Mouse (Mus musculus) retina, adult 2 months (tissue): Measurements from ENCODE around the gene Mtcl1.

Experiments
- DNase-seq: peaks from one replicate; pipeline ENCODE4 v3.0.0-alpha.2; 2012; ENCODE audit warnings: low read depth, low spot score

The Mtcl1 gene

DNA sequence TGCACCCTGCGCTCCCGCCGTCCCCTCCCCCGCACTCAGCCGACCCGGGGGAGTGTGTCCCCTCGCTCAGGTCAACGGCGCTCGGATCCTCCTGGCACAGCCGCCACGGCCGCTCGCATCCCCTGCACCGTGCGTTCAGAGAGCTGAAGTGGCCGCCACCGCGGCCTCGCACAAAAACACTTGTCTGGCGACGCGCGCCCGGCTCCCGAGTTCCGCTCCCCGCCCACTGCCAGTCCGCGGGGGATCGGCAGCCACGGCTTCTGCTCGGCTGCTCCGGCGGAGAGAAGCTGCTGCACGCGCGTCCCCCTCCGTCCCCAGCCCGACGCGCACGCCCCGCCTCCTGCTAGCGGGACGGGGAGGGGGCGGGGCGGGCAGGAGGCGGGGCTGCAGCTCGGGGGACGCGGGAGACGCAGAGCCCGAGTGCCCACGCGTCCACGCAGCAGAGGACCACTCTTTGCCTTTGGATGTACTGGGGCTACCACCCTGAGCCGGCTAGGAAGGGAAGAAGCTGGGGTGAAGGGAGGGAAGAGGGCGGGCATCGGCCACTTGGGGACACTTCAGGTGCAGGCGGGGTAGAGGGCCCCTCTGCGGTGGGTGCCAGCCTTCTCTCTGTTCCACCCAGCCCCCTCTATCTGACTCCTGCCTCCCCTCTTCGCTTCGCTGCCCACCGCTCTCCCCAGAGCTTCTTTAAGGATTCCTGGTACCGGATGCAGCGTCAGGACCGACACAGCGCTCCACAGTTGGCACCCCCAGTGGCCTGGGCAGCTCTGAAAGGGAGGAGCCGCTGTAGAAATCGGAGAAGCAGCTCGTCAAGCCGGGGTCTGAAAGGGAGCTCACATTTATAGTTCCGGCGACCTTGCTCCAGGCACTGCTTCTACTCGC is at the start of gene Mtcl1:
Mtcl1 (minus strand) TSS at position 291 of the 882 bp plus-strand sequence.
- DNase-seq = peak; percentile 77

DNA sequence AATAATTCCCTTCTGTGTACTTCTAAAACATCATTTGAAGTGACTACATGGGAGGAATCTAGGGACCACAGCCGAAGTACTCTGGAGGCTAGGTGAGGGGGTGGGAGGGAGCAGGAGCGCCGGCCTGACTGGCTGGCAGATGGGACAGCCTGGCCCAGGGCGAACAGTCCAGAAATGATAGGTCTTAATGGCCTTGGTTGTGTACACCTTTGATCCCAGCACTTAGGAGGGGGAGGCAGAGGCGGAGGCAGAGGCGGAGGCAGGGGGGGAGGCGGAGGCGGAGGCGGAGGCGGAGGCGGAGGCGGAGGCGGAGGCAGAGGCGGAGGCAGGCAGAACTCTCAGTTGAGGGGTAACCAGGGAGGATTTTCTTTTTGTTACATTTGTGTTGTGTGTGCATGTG is 49.0 kb upstream of the Mtcl1 start:
- DNase-seq = no peak

DNA sequence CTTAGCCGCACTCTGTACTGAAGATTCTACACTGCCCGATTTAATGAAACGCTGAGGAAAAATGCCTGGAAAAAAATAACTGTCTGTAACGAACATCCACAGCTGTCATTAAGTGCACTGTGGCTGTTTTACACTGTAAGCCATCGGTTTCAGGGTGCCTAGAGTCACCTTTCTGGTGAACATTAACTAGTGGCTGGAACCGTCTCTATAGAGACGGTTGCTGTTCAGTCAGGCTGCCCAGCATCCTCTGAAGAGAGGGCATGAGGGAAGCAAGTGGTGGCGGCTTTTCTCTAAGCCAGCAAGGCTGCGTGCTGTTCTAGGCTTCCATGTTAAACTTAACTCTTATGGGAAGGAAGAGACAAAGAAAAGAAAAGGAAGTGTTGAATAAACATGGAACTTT is 47.0 kb upstream of the Mtcl1 start:
- no peak for DNase-seq

DNA sequence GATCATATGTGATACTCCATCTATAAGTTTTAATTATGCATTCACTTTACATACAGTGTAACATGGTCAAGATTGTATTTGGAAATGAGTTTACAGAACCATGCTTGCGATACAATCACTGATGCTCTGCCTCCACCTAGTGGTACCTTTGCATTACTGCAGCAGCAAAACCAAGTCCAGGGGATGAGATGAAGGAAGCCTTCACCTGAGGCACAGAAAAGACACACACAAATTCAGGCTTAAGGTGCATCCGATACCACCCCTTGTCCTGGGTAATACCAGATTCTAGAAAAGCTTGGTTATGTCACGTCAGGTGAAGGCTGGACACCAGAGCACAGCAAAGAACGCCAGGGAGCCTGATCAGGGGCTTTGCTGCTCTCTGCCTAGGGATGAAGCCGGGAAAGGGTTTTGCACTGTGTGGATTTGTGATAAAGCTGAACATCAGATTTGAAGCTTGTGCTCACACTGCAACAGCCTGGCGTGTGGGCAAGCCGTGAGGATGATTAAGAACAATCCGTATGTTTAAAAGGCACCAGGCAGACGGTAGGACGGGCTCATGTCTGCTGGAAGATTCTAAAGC is 40.6 kb upstream of the Mtcl1 start:
- peak; percentile 71 for DNase-seq

DNA sequence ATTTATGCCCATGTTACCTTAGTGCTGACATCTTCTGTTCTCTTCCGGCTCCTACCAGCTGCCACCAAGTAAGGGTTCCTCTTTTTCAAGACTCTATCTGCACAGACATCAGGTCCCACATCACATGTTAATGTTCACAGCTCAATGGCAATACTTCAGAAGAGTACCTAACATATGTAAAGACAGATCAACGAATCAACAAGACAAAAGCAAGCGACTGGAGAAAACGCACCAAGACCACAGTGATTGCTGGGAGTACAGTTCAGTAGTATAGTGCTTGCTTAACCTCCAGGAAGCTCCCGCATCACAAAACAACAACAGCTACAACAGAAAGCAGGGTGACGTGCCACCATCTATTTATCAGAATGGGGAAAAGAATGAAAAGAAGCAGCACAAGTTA is 37.0 kb upstream of the Mtcl1 start:
- no peak for DNase-seq

DNA sequence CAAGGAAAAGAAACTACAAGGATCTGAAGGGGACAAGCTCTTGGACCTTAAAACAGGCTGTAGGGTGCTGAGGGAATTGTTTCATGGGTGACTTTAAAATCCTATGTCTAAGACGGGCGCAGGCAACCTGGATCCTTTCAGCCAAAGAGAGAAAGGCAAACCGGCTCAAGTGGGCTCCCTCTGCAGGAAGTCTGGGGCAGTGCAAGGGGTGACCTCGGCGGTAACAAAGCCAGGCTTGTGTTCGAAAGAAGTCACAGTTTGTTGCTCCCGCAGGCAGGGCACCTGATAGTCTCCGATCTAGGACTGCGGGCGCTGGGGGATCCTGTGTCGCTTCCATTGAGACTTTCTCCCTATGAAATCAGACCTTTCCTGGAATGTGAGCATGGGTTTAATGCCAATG is 36.2 kb upstream of the Mtcl1 start:
- DNase-seq = peak; percentile 63

DNA sequence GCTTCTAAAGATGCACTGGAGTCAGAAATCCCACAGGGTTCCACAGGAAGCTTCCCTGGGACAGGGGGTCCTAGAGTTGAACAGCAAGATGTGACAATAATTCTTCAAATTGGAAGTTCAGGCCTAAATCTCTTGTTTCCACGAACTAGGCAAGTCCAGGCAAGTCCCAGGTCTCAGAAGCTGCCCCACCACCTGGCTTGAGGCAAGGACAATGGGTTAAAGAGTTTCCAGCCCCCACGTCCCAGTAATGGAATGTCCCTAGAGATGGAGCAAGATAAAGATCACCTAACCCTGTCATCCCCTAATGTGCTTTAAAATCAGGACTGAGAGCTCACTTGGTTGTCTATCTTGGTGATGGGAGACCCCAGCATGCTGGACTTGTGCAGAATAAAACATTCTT is 35.4 kb upstream of the Mtcl1 start:
- no peak for DNase-seq

DNA sequence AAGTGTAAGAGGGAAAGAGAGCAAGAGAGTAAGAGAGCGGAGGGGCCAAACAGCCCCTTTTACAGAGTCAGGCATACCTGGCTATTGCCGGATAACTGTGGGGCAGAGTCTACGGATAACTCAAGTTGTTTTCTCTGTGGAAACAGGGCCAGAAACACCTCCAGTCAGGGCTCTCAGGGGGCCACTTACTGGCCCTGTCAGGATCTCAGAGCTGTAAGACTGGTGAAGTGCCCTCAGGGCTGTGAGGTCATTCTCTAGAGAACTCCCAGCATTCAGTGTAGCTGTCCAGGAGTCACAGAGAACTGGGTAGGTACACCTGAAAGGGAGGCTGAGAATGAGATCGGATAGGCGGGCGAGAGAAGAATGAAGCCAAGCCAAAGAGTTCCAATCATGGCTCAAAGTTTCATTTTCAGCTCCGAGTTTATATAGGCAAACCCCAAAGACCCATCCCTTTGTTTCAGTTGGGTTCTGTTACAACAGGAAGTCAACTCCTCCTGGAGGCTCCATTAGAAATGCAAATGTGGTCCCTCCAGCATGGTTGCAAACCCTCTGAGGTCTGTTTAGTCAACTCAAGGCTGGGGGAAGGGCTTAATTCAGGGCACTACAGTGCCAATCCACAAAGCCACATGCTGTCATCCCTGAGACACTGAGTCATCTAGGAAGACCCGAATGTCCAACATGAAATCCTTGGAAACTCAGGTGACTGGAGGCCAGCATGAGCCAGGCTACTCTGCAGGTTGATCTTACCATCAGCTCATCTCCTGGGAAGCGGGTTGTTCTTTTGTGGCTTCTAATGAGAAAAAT is 34.3 kb upstream of the Mtcl1 start:
- DNase-seq = no peak

DNA sequence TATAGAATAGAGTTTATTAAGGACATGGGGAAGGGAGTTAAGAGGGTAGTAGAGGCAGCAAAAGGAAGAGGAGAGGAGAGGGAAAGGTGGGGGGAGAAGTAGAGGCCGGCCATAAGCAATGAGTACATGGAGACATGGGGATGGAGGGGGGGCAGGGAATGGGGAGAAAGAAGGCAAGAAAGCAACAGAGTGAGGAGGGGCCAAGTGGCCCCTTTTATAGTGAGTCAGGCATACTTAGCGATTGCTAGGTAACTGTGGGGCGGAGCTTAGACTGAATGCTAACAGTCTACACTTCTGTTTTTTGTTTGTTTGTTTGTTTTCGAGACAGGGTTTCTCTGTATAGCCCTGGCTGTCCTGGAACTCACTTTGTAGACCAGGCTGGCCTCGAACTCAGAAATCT is 31.7 kb upstream of the Mtcl1 start:
- DNase-seq = no peak

DNA sequence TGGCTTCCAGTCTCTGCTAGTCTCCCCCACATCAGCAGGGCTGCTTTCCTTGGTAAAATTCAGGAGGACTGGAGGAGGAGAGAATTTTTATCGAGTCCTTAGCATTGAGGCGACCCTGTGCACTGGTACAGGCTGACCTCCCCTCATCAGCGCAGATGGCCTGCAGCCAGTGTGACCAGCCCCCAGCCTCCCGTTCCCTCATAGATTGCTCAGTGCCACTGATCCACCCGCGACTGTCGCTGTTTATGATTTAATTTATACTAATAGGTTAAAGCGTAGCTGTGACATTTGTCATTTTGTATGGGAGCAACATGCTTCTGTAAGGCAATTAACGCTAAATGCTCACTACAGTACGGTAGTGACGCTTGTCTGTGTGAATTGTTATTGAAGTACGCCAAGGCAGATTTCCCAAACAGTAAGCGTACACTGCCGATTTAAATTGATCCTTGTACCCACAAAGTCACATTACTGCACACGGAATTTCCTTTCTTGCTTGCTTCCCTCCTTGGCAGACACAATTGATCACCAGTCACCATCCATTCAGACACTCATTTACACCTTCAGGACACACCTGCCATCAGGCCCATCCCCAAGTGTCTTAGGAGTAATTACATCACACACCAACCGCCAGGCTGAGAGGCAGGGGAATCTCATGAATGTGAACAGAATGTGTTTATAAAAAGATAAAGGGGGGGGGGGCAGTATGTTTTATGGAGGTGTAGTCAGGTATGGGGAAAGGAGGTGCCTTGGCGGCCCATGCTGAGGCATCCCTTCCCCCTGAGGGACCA is 31.1 kb upstream of the Mtcl1 start:
- no peak for DNase-seq

DNA sequence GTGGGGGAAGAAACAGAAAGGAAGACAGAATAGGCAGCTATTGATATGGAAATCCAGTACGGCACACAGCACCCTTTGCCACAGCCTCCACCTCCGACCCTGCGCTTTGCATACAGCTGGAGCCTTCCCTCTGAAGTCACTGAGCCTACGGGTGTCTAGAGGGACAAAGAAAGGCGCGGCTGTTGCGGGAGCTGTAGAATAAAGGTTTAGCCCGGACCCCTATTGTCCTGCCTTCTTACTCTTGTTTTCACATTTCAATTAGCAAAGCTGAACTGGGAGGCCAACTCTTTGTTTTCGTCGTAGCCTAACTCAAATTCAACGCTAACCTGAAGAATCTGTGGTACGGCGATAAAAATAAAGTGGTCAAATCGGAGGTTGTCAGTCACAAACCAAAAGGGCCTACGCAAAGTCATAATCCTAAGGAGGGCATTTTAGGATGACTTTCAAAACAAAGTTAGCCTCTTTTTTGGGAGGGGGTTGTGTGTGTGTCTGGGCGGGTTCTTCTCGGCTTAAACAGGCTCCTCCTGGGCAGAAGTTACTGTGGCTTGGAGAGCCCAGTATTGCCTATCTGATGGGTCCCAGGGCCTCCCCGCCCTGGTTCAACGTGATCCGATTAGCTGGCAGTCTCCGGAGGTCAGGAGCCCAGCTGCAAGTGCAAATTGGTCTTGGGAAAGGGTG is 30.4 kb upstream of the Mtcl1 start:
- DNase-seq = peak; percentile 71

DNA sequence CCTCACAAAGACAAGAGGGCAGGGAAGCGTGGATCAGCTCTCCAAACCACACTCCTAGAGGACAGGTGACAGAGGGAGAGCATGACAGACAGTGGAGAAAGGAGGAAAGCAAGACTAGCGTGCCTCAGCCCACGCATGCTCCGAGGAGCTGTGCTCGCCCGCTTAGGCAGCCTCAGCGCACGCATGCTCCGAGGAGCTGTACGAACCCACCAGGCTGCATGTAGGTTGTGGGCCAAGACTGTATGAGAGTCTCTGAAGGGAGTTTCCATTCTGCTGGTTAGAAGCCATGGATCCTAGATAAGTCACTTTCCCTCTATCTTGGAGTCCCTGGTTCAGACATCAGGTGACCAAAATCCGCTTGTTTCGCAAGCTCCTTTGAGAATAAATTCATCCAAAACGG is 29.8 kb upstream of the Mtcl1 start:
- DNase-seq = no peak

DNA sequence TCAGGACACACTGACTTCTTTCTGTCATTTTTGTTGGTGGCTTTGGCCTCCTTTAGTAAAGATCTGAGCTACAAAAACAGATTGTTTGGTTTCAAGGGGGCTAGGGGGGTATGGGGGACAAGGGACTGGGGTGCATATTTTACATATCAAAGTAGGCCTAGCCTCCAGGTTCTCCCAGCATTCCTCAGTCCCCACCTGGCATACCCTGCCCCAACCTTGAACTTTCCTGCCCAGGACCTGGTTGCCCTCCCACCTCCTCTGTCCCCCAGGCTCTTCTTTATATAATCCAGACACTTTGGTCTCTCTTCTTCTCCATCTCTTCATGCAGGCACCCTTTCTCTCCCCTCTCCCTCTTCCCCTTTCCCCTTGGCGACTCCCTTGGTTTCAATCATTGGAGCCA is 23.7 kb upstream of the Mtcl1 start:
- no peak for DNase-seq

DNA sequence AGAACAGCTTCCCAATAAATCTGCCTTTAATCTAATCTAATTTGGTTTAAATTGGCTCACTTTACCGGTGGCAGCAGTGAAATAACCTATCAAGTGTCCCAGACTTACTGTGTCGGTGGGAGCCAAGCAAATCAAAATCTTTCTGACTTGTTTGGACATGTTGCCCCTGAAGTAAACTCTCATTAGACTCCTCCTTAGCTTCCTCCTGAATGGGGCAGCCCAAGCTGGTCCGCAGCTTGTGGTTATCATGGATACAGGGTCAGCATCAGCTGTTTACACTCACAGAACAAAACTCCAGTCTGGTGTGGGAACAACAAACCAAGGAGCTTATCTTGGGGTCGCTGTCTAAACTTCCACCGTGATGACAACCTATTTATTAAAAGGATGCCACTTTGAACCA is 22.2 kb upstream of the Mtcl1 start:
- DNase-seq = no peak

DNA sequence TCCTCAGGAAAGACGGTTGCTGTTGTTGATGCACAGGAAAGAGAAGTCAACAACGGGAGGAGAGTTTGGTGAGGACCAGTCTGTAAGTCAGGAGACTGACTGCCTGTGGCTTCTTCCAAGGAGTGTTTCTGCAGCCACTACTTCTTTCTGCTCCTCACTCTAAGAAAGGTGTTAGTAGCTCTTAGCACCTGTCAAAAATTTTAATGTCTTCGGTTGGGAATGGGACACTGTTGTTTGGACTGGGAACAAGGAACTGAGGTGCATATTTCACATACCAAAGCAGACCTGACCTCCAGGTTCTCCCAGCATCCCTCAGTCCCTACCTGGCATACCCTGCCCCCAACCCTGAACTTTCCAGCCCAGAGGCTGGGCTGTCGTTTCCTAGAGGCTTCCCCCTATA is 21.7 kb upstream of the Mtcl1 start:
- DNase-seq = no peak

DNA sequence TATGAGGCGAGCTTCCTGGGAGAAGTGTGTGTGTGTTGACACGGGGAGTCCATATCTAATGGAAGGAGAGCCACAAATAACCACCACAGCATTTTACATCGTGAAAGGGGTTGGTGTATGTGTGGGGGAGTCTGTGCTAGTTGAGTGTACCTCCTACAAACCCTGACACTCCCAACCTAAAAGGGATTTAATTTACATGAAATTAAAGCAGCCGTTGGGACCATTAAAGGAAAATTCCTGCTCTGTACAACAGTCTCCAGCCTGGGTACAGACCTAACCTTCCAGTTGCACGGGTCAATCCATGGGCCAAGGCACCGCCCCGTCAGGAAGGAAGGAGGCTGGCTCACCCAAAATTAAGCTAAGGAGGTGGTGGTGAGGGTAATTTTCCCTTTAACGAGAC is 20.5 kb upstream of the Mtcl1 start:
- no peak for DNase-seq

DNA sequence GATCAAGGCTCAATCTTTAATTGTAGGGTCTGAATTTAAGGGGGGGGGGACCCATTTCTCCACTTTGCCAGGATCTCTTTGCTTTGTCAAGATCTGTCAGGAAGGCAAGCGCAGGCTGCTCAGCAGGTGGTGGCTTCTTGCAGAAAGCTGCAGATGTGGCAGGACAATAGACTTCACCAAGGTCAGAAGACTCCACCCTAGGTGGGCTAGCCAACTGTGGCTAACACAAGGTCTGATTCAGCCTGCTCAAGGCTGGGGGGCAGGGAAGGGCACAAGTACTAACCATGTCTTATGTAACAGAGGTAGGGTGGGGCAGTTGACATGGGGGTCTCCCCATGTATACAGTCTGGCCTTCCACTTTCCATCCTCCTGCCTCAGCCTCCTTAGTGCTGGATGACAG is 7.7 kb upstream of the Mtcl1 start:
- no peak for DNase-seq

DNA sequence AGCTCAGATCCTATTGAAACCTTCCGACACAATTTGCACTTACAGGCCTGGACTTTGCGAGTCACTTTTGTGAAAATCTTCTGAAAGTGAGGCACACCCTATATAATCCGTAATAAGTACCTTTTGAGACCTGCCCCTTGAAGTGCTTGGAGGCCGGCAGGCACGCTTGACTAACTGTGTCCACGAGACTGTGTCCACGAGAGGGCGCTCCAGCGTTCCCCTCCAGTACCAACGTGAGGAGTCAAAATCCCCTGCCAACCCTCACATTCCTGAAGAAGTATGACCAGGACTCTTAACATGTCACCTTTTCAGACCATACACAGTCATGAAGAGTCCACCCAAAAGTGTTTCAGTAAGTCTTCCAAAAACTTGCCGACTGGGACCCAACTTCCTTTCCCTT is 1.6 kb upstream of the Mtcl1 start:
- DNase-seq = peak; percentile 78

DNA sequence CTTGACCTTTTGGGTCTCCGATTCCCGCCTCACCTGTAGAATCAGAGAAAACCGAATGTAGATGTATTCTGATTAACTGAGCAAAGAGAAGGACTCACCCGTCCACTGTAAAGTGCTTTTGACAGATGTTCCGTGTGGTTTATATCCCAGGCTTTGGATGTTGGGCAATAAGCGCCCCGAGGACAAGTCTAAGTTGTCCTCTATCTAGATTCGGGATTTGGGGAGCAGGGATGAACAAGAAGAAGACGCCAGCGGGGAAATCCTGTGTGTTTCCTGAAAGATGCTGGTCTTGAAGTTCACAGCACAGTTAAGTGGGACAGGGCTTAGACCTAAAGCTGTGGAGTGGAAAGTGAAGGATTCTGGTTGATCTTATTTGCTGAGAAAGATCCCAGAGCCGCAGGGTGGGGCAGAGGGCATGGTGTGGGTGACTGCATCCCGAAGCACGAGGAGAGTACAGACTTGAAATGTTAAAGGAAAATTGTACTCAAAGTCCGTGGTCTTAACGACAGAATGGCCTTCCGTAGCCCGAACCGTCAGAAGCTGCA is 1.0 kb upstream of the Mtcl1 start:
- DNase-seq = no peak

DNA sequence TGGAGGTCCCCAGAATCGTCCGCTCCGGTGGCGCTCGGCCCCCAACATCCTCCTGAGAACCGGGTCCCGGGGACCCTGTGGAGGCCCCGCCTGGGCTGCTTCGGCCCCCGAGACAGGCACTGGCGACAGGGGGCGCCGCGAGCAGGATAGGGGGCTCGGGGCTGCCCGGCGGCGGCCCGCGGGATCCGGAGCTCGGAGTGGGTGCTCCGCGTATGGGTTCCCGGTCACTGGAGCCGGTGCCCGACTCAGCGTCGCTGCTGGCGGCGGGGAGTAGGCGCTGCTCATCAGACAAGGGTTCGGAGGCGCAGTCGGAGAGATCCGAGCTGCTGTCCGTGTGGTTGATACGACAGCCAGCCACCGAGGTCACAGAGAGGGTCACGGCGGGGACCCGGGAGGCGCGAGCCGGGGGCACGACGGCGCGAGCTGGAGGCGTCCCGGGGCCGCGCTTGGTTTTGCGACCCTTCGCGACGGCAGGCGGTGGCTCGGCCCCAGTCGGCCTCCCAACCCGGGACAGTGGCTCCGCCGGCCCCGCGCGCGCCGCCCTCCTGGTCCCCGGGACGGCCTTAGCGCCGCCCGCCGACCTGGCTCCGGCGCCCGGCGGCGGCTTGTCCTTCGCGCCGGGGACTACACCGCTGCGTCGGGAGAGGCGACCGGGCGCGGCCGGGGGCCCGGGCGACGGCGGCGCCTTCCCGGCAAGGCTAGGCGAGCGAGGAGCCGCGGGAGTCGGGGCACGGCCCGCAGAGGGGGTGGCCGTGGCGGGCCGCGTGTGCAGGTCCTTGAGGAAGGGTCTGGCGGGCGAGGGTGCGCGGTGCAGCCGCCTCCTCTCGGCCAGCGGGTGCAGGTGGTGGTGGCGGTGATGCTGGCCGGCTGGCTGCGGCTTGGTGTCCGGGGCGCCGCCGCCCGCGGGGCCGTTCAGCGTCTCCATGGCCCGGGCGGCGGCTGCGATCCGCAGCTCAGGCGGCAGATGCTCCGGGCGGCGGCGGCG is 837 bp downstream of the Mtcl1 start:
- DNase-seq = no peak
